9 mouse cellular contexts compared by ENCODE assay signal in the genomic region with DNA sequence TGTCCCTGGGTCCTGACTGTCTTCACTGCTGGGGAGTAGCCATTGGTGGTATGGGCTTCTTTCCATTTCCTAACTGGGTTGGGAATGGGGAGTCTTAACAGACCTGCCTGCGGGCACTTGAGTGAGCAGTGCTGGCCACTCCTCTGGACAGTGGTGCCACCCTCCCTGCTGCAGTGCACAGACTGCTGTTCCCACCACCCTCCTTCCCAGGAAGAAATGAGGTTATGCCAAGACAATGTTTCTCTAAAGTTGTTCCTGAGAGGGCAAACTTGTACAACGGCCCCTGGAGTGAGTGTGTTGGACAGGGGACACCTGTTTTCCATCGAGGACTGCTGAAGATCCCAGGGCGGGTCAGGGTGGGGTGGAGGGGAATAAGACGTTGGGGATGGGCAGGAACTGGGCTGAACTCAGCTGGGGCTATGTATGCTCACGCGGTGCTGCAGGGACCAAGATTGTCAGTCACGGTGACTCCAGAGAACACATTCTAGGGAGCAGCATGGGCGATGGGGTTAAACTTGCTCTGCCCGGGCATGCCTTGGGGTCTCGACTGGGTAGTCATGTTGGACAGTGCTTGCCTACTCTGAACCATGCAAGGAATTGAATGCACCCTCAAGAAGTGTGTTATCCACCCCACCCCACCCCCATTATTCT. TPM values are rescaled to one million over a fixed set of nuclear protein-coding genes. Genes with fewer than 3 reads are reported as not detected.
DNase-seq lines count a peak whose midpoint lies in the region; ATAC-seq and TF ChIP-seq lines count a peak whose summit lies in the region.
"Had no signal": no experiment of that assay in that cellular context is flagged by ENCODE, and none has a peak within 500 bp of the region (broad histone marks: within the 10 kb centered on the region; RNA-seq: fewer than 3 reads in every experiment).

No protein-coding gene starts in this region.

- H3K9me3 ChIP-seq in embryonic facial prominence, embryonic 13.5 days = no peaks in the 10 kb centered on the region
- H3K9me3 ChIP-seq in intestine, postnatal 0 days (ENCODE audit: control insufficient read depth) = no peaks in the 10 kb centered on the region
- no peaks in the 10 kb centered on the region for H3K9me3 ChIP-seq in midbrain, embryonic 16.5 days (replicated peaks; ENCODE audit: control insufficient read depth, low read length, poor library complexity, severe bottlenecking)

- peak overlapping the region; percentile 96 for H3K9ac ChIP-seq in embryonic facial prominence, embryonic 13.5 days
- peak overlapping the region; percentile 78 for H3K9ac ChIP-seq in intestine, postnatal 0 days (ENCODE audit: low read depth, low read length)
- H3K9ac ChIP-seq in midbrain, embryonic 16.5 days (ENCODE audit: low read depth, low read length) = peak overlapping the region; percentile 98

- WGBS in embryonic facial prominence, embryonic 13.5 days = 35% methylated on average over 11 of the region's 11 CpGs
- WGBS in intestine, postnatal 0 days = 22% methylated on average over 11 of the region's 11 CpGs
- 71% methylated on average over 11 of the region's 11 CpGs for WGBS in midbrain, embryonic 16.5 days

- no peak for DNase-seq in layer of hippocampus, adult 2 months (ENCODE audit: low spot score in 2 of 2)
- no peak for DNase-seq in layer of hippocampus, postnatal 10 days (ENCODE audit: low spot score in 2 of 2)
- no peak for DNase-seq in left cerebral cortex, postnatal 14 days (ENCODE audit: low spot score in 2 of 2)
- DNase-seq in layer of hippocampus, postnatal 14 days (ENCODE audit: low spot score in 2 of 2) = no peak

- peak overlapping the region; percentile 100 for H3K4me3 ChIP-seq in layer of hippocampus, adult 2 months
- H3K4me3 ChIP-seq in embryonic facial prominence, embryonic 13.5 days = peak overlapping the region; percentile 84
- H3K4me3 ChIP-seq in intestine, postnatal 0 days (ENCODE audit: low read depth, low read length) = peak overlapping the region; percentile 62
- peak overlapping the region; percentile 96 for H3K4me3 ChIP-seq in midbrain, embryonic 16.5 days (ENCODE audit: low read depth, low read length)

- no peaks in the 10 kb centered on the region for H3K27me3 ChIP-seq in embryonic facial prominence, embryonic 13.5 days
- H3K27me3 ChIP-seq in intestine, postnatal 0 days (replicated peaks; ENCODE audit: control insufficient read depth, insufficient read depth, low read length) = 0 out of 2 replicates have a peak, but pooled peaks cover 4% of the 10 kb centered on the region
- no peaks in the 10 kb centered on the region for H3K27me3 ChIP-seq in midbrain, embryonic 16.5 days (ENCODE audit: control insufficient read depth, insufficient read depth, low read depth, low read length)

- TF ChIP-seq CTCF in layer of hippocampus, adult 2 months (conservative IDR thresholded peaks at IDR 0.05) = no peak
- TF ChIP-seq CTCF in intestine, postnatal 0 days (IDR thresholded peaks at IDR 0.05; ENCODE audit: low read depth) = no peak

- peak overlapping the region; percentile 97 for H3K4me2 ChIP-seq in embryonic facial prominence, embryonic 13.5 days
- H3K4me2 ChIP-seq in intestine, postnatal 0 days (replicated peaks; ENCODE audit: low read depth) = peak overlapping the region; percentile 95
- H3K4me2 ChIP-seq in midbrain, embryonic 16.5 days (ENCODE audit: low read length) = peak overlapping the region; percentile 88

- peaks cover 60% of the 10 kb centered on the region for H3K4me1 ChIP-seq in embryonic facial prominence, embryonic 13.5 days
- peaks cover 22% of the 10 kb centered on the region for H3K4me1 ChIP-seq in intestine, postnatal 0 days (replicated peaks; ENCODE audit: control insufficient read depth, insufficient read depth, low read length)
- peaks cover 35% of the 10 kb centered on the region for H3K4me1 ChIP-seq in midbrain, embryonic 16.5 days (ENCODE audit: control insufficient read depth, insufficient read depth, low read length)

- intact Hi-C loops in left cerebral cortex, postnatal 14 days (cut with DNase I) = loop anchor here (2.0 kb wide), 1 partner anchor 45 kb away; no protein-coding TSS in a partner anchor

- no peak for ATAC-seq in embryonic facial prominence, embryonic 13.5 days (ENCODE audit: insufficient number of reproducible peaks, insufficient read depth, low FRiP score, low TSS enrichment, low read depth)
- ATAC-seq in intestine, postnatal 0 days = no peak
- ATAC-seq in midbrain, embryonic 16.5 days = peak; percentile 1; the same call in 1 of the 2 replicates
- ATAC-seq in monocyte, adult 5-6 weeks (replicated peaks; ENCODE audit: insufficient number of reproducible peaks, low FRiP score, low TSS enrichment, poor library complexity, severe bottlenecking) = no peak

- H3K36me3 ChIP-seq in embryonic facial prominence, embryonic 13.5 days = peaks cover 25% of the 10 kb centered on the region; the same call in 1 of the 2 replicates
- H3K36me3 ChIP-seq in intestine, postnatal 0 days (ENCODE audit: control insufficient read depth, insufficient read depth) = no peaks in the 10 kb centered on the region; the same call in 1 of the 2 replicates
- no peaks in the 10 kb centered on the region; the same call in 1 of the 2 replicates for H3K36me3 ChIP-seq in midbrain, embryonic 16.5 days (ENCODE audit: control insufficient read depth, insufficient read depth, low read length)

- H3K27ac ChIP-seq in layer of hippocampus, adult 2 months = peak overlapping the region; percentile 99
- H3K27ac ChIP-seq in embryonic facial prominence, embryonic 13.5 days = peak overlapping the region; percentile 94
- H3K27ac ChIP-seq in intestine, postnatal 0 days (ENCODE audit: low read depth, low read length) = peak overlapping the region; percentile 77; the same call in 1 of the 2 replicates
- no peak overlapping the region for H3K27ac ChIP-seq in midbrain, embryonic 16.5 days (ENCODE audit: low read length)

RNA-seq across cellular contexts. Expression of gene Cd81, which starts 1.5 kb away (rescaled TPM):
- total RNA-seq in layer of hippocampus, adult 2 months (2021) = 100 to 1,000 TPM; 419 to 448 TPM
- total RNA-seq in layer of hippocampus, postnatal 10 days (2021) = 100 to 1,000 TPM; 395 to 401 TPM
- polyA plus RNA-seq in embryonic facial prominence, embryonic 13.5 days (2015; fragmentation: Nextera tagmentation; extraction: Ambion mirVana) = 407 and 457 TPM in 2 replicates
- polyA plus RNA-seq in intestine, postnatal 0 days (2015; fragmentation: Nextera tagmentation; extraction: Ambion mirVana) = 212 and 216 TPM in 2 replicates
- 364 and 411 TPM in 2 replicates for polyA plus RNA-seq in midbrain, embryonic 16.5 days (2015; fragmentation: Nextera tagmentation; extraction: Ambion mirVana)
- 100 to 1,000 TPM; 367 to 400 TPM for total RNA-seq in left cerebral cortex, postnatal 14 days (2021)
- 100 to 1,000 TPM; 495 to 503 TPM for total RNA-seq in layer of hippocampus, postnatal 14 days (2021)
- 75.1 to 86.6 TPM (median 75.4 TPM) in 3 replicates for total RNA-seq in monocyte, adult 5-6 weeks (2017)

RNA-seq across cellular contexts. Expression of gene Tssc4, which starts 15.0 kb away (rescaled TPM):
- 10 to 100 TPM; 38.5 to 41.4 TPM for total RNA-seq in layer of hippocampus, adult 2 months (2021)
- 10 to 100 TPM; 41.9 to 46.0 TPM for total RNA-seq in layer of hippocampus, postnatal 10 days (2021)
- polyA plus RNA-seq in embryonic facial prominence, embryonic 13.5 days (2015; fragmentation: Nextera tagmentation; extraction: Ambion mirVana) = 98.8 and 105 TPM in 2 replicates
- polyA plus RNA-seq in intestine, postnatal 0 days (2015; fragmentation: Nextera tagmentation; extraction: Ambion mirVana) = 32.8 and 34.0 TPM in 2 replicates
- 90.6 and 90.7 TPM in 2 replicates for polyA plus RNA-seq in midbrain, embryonic 16.5 days (2015; fragmentation: Nextera tagmentation; extraction: Ambion mirVana)
- total RNA-seq in left cerebral cortex, postnatal 14 days (2021) = 10 to 100 TPM; 41.1 to 50.0 TPM
- 10 to 100 TPM; 51.8 to 56.9 TPM for total RNA-seq in layer of hippocampus, postnatal 14 days (2021)
- 5.2 to 10.4 TPM (median 8.2 TPM) in 3 replicates for total RNA-seq in monocyte, adult 5-6 weeks (2017)

RNA-seq across cellular contexts. Expression of gene Trpm5, which starts 40.4 kb away (rescaled TPM):
- total RNA-seq in layer of hippocampus, adult 2 months (2021) = not detected
- total RNA-seq in layer of hippocampus, postnatal 10 days (2021) = under 1 TPM; 0.31 to 0.59 TPM
- polyA plus RNA-seq in embryonic facial prominence, embryonic 13.5 days (2015; fragmentation: Nextera tagmentation; extraction: Ambion mirVana) = 7.7 and 9.8 TPM in 2 replicates
- 0.97 and 1.3 TPM in 2 replicates for polyA plus RNA-seq in intestine, postnatal 0 days (2015; fragmentation: Nextera tagmentation; extraction: Ambion mirVana)
- 1.5 and 1.8 TPM in 2 replicates for polyA plus RNA-seq in midbrain, embryonic 16.5 days (2015; fragmentation: Nextera tagmentation; extraction: Ambion mirVana)
- under 1 TPM in 1 of 2 experiments, not detected in 1; 0.19 TPM for total RNA-seq in left cerebral cortex, postnatal 14 days (2021)
- under 1 TPM; 0.24 to 0.44 TPM for total RNA-seq in layer of hippocampus, postnatal 14 days (2021)
- total RNA-seq in monocyte, adult 5-6 weeks (2017) = 0.11 TPM in 1 of 3 replicates, not detected in the others
- total RNA-seq: neutrophil, adult 5-6 weeks had no signal

RNA-seq across cellular contexts. Expression of gene Tspan32, which starts 49.2 kb away (rescaled TPM):
- under 1 TPM in 1 of 2 experiments, not detected in 1; 0.36 TPM for total RNA-seq in layer of hippocampus, adult 2 months (2021)
- total RNA-seq in layer of hippocampus, postnatal 10 days (2021) = not detected
- 2.6 and 2.8 TPM in 2 replicates for polyA plus RNA-seq in embryonic facial prominence, embryonic 13.5 days (2015; fragmentation: Nextera tagmentation; extraction: Ambion mirVana)
- polyA plus RNA-seq in intestine, postnatal 0 days (2015; fragmentation: Nextera tagmentation; extraction: Ambion mirVana) = 0.74 and 0.77 TPM in 2 replicates
- polyA plus RNA-seq in midbrain, embryonic 16.5 days (2015; fragmentation: Nextera tagmentation; extraction: Ambion mirVana) = 0.30 and 0.48 TPM in 2 replicates
- under 1 TPM in 1 of 2 experiments, not detected in 1; 0.30 TPM for total RNA-seq in left cerebral cortex, postnatal 14 days (2021)
- total RNA-seq in layer of hippocampus, postnatal 14 days (2021) = under 1 TPM in 1 of 2 experiments, not detected in 1; 0.19 TPM
- 47.6 to 98.9 TPM (median 75.2 TPM) in 3 replicates for total RNA-seq in monocyte, adult 5-6 weeks (2017)

RNA-seq across cellular contexts. Expression of gene Kcnq1, which starts 52.1 kb away (rescaled TPM):
- total RNA-seq in layer of hippocampus, adult 2 months (2021) = under 1 TPM; 0.29 to 0.97 TPM
- 1 to 10 TPM; 1.0 to 2.3 TPM for total RNA-seq in layer of hippocampus, postnatal 10 days (2021)
- polyA plus RNA-seq in embryonic facial prominence, embryonic 13.5 days (2015; fragmentation: Nextera tagmentation; extraction: Ambion mirVana) = 0.69 and 0.84 TPM in 2 replicates
- polyA plus RNA-seq in intestine, postnatal 0 days (2015; fragmentation: Nextera tagmentation; extraction: Ambion mirVana) = 10.5 and 13.8 TPM in 2 replicates
- 1.1 and 2.2 TPM in 2 replicates for polyA plus RNA-seq in midbrain, embryonic 16.5 days (2015; fragmentation: Nextera tagmentation; extraction: Ambion mirVana)
- total RNA-seq in left cerebral cortex, postnatal 14 days (2021) = 1 to 10 TPM in 1 of 2 experiments, under 1 TPM in 1; 0.91 to 1.7 TPM
- total RNA-seq in layer of hippocampus, postnatal 14 days (2021) = 1 to 10 TPM; 1.0 to 1.6 TPM
- total RNA-seq in monocyte, adult 5-6 weeks (2017) = not detected in 3 replicates
- total RNA-seq: neutrophil, adult 5-6 weeks had no signal
